Mouse (Mus musculus) midbrain, postnatal 0 days (tissue): Measurements from ENCODE around the gene C1qc. TPM values are rescaled to one million over a fixed set of nuclear protein-coding genes. Genes with fewer than 3 reads are reported as not detected.

ENCODE experiments used
- ATAC-seq: fragments of 200-750 bp; cut with Nextera tagmentation; 2 replicates; pipeline ENCODE4 v1.8.0; 2017; ENCODE audit warnings: moderate number of reproducible peaks, mild to moderate bottlenecking, moderate TSS enrichment, moderate library complexity; ENCODE audit not compliant: low FRiP score
- DNase-seq: peaks from one replicate; pipeline ENCODE4 v3.0.0-alpha.2; 2015; ENCODE audit warnings: low spot score
- H3K27ac ChIP-seq: fragments of 300-500 bp; sonication (generic); 2 replicates; pipeline ENCODE4 v1.5.1; 2014; ENCODE audit warnings: low read depth, mild to moderate bottlenecking, low read length, mixed read lengths
- H3K27me3 ChIP-seq: fragments of 300-500 bp; sonication (generic); 2 replicates; pipeline ENCODE4 v1.6.1; 2014; ENCODE audit warnings: low read length, control low read depth, mixed read lengths; ENCODE audit not compliant: insufficient read depth
- H3K36me3 ChIP-seq: fragments of 300-500 bp; sonication (generic); 2 replicates; pipeline ENCODE4 v1.6.1; 2014; ENCODE audit warnings: low read length, control low read depth, mixed read lengths; ENCODE audit not compliant: insufficient read depth
- H3K4me1 ChIP-seq: fragments of 300-500 bp; sonication (generic); 2 replicates; pipeline ENCODE4 v1.6.1; 2014; ENCODE audit warnings: mild to moderate bottlenecking, control low read depth, antibody characterized with exemption, low read length, mixed read lengths; ENCODE audit not compliant: insufficient read depth
- H3K4me2 ChIP-seq: fragments of 300-500 bp; sonication (generic); 2 replicates; pipeline ENCODE4 v1.6.1; 2014; ENCODE audit warnings: low read depth, mild to moderate bottlenecking, low read length, mixed read lengths; ENCODE audit not compliant: poor library complexity, severe bottlenecking
- H3K4me3 ChIP-seq: fragments of 300-500 bp; sonication (generic); 2 replicates; pipeline ENCODE4 v1.5.1; 2014; ENCODE audit warnings: low read depth, mild to moderate bottlenecking, low read length, moderate library complexity
- H3K9ac ChIP-seq: fragments of 300-500 bp; sonication (generic); replicated peaks from 2 replicates; pipeline ENCODE4 v1.6.1; 2014; ENCODE audit warnings: mild to moderate bottlenecking, low read length, moderate library complexity, mixed read lengths; ENCODE audit not compliant: poor library complexity, severe bottlenecking
- H3K9me3 ChIP-seq: fragments of 300-500 bp; sonication (generic); 2 replicates; pipeline ENCODE4 v1.6.1; 2016; ENCODE audit warnings: low read length, control low read depth
- CTCF ChIP-seq: IDR thresholded peaks from 2 replicates; pipeline ENCODE4 v1.5.1; 2016; ENCODE audit warnings: antibody characterized with exemption, mild to moderate bottlenecking
- WGBS: fragments of 180-500 bp; shearing (Covaris S2); extraction: QIAGEN DNeasy Blood & Tissue Kit; methylation state at CpG from one replicate; pipeline ENCODE4 v1.1.7; 2014; 5-methylcytosine and 5-hydroxymethylcytosine counted together
- polyA plus RNA-seq: library from polyadenylated mRNA; unstranded; fragments of >200 nt; fragmentation: Nextera tagmentation; extraction: Ambion mirVana; gene quantifications from 2 replicates; pipeline ENCODE4 v1.2.1, GENCODE M21; 2015
- total RNA-seq: library from RNA; depleted of rRNA; stranded (reverse); fragments of >200 nt; gene quantifications from 2 replicates; pipeline ENCODE4 v1.2.3, GENCODE M21; 2014

C1qc gene
- total and polyA plus RNA-seq, 2 experiments from 2014 or later: 39.0 to 79.7 TPM

DNA sequence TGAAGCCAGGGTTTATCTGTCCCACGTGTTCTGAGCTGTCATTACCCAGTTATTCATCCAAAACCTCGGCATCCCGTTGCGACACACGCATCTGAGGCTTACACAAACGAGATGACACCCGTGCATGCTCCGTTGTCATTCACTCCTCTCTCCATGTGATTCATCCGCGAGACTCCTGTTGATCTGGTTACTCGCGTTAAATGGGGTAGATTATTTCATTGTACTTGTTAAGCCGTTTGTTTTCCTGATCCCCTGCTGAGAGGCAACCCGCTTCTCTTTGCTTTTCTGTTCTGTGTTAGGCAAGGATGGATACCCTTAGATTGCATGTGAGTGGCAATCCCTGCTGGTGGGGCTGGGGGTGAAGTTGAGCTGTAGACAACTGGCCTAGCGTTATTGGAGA is 32.9 kb upstream of the C1qc start:
- Histone ChIP-seq H3K4me3 (no peak overlapping the region), H3K27me3 (peaks cover 4% of the 10 kb centered on the region), H3K9ac (no peak overlapping the region), H3K27ac (no peak overlapping the region), H3K4me2 (no peak overlapping the region), H3K4me1 (no peaks in the 10 kb centered on the region), H3K36me3 (no peaks in the 10 kb centered on the region; the same call in 1 of the 2 replicates), H3K9me3 (no peaks in the 10 kb centered on the region)
- peak; percentile 55 for DNase-seq
- ATAC-seq: no peak
- TF ChIP-seq CTCF: no peak
- WGBS: 7% methylated on average over 15 of the region's 15 CpGs

DNA sequence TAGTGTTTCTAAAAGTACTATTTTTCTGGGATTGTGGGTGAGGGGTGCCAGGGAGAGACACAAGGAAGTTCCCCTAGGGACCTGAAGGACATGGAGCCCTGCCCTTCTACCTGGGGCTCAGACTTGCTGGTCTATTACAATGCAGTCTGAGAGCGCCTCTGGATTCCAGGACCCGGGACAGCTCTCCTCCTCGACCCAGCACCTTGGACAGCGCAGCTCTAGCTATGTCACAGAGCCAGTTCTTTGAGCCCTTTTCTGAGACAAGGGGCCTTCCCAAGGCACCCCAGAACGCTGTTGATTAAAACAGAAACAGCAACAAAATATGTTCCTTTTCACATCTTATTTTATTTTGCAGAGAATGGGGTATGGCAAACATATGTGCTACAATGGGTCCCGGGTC is 31.7 kb upstream of the C1qc start:
- peaks cover 4% of the 10 kb centered on the region for H3K27me3 ChIP-seq
- 27% methylated on average over 6 of the region's 6 CpGs for WGBS
- DNase-seq (no peak), ATAC-seq (no peak)
- H3K4me3 ChIP-seq: no peak overlapping the region
- H3K36me3 ChIP-seq: no peaks in the 10 kb centered on the region
- TF ChIP-seq CTCF: no peak
- no peaks in the 10 kb centered on the region for H3K4me1 ChIP-seq
- H3K9me3 ChIP-seq: no peaks in the 10 kb centered on the region
- no peak overlapping the region for H3K4me2 ChIP-seq
- no peak overlapping the region for H3K27ac ChIP-seq
- H3K9ac ChIP-seq: no peak overlapping the region

GRCm38 (mm10) chr4:136919526-136919925 is 26.7 kb upstream of the C1qc start:
- TF ChIP-seq CTCF: no peak

GRCm38 (mm10) chr4:136918834-136919233 is 26.0 kb upstream of the C1qc start:
- TF ChIP-seq CTCF: no peak
- no peaks in the 10 kb centered on the region for H3K27me3 ChIP-seq
- H3K27ac ChIP-seq: no peak overlapping the region
- H3K36me3 ChIP-seq: no peaks in the 10 kb centered on the region
- no peak overlapping the region for H3K4me2 ChIP-seq
- H3K9me3 ChIP-seq: no peaks in the 10 kb centered on the region
- no peak for ATAC-seq
- H3K9ac ChIP-seq: no peak overlapping the region
- peaks cover 9% of the 10 kb centered on the region; the same call in 1 of the 2 replicates for H3K4me1 ChIP-seq
- no peak overlapping the region for H3K4me3 ChIP-seq
- DNase-seq: no peak
- 78% methylated on average over 8 of the region's 8 CpGs for WGBS

More at GRCm38 (mm10) chr4:136919526-136919925, 26.7 kb upstream of the C1qc start:
- no peak overlapping the region for H3K9ac ChIP-seq
- H3K27ac ChIP-seq: no peak overlapping the region
- no peak for DNase-seq
- H3K9me3 ChIP-seq: no peaks in the 10 kb centered on the region
- no peak overlapping the region for H3K4me3 ChIP-seq
- ATAC-seq: no peak
- H3K36me3 ChIP-seq: no peaks in the 10 kb centered on the region
- H3K4me1 ChIP-seq: peaks cover 9% of the 10 kb centered on the region; the same call in 1 of the 2 replicates
- no peaks in the 10 kb centered on the region for H3K27me3 ChIP-seq
- WGBS: 83% methylated on average over 3 of the region's 3 CpGs
- H3K4me2 ChIP-seq: no peak overlapping the region

- ATAC-seq (no peak), DNase-seq (no peak)
- no peaks in the 10 kb centered on the region for H3K9me3 ChIP-seq
- H3K4me2 ChIP-seq: no peak overlapping the region
- no peaks in the 10 kb centered on the region for H3K27me3 ChIP-seq
- no peak overlapping the region for H3K4me3 ChIP-seq
- H3K4me1 ChIP-seq: peaks cover 9% of the 10 kb centered on the region; the same call in 1 of the 2 replicates
- H3K36me3 ChIP-seq: no peaks in the 10 kb centered on the region
- H3K27ac ChIP-seq: no peak overlapping the region; the same call in 1 of the 2 replicates
- TF ChIP-seq CTCF: no peak
- 39% methylated on average over 7 of the region's 7 CpGs for WGBS
- H3K9ac ChIP-seq: no peak overlapping the region
Measured at GRCm38 (mm10) chr4:136917165-136917524, 24.3 kb upstream of the C1qc start.

- H3K9me3 ChIP-seq: no peaks in the 10 kb centered on the region
- no peak overlapping the region for H3K4me2 ChIP-seq
- TF ChIP-seq CTCF: no peak
- DNase-seq: peak; percentile 47
- H3K4me3 ChIP-seq: no peak overlapping the region
- H3K27me3 ChIP-seq: no peaks in the 10 kb centered on the region
- WGBS: 47% methylated on average over 20 of the region's 20 CpGs
- ATAC-seq: no peak
- no peak overlapping the region for H3K9ac ChIP-seq
- peaks cover 10% of the 10 kb centered on the region; the same call in 1 of the 2 replicates for H3K4me1 ChIP-seq
- no peaks in the 10 kb centered on the region for H3K36me3 ChIP-seq
- H3K27ac ChIP-seq: no peak overlapping the region; the same call in 1 of the 2 replicates
Measured at GRCm38 (mm10) chr4:136916359-136917164, 23.7 kb upstream of the C1qc start.
